Mouse (Mus musculus) brain, embryonic 14.5 days (tissue): ENCODE results near the gene Aanat.

Source experiments
- CTCF ChIP-seq: fragments of 200-500 bp; IDR thresholded peaks from 2 replicates; pipeline ENCODE4 v1.5.1; 2012; ENCODE audit warnings: inconsistent platforms, mild to moderate bottlenecking, moderate library complexity, borderline replicate concordance; ENCODE audit not compliant: insufficient read depth, insufficient read length; ENCODE audit errors: extremely low read depth
- POLR2A ChIP-seq: fragments of 200-500 bp; IDR thresholded peaks from 2 replicates; pipeline ENCODE4 v1.6.1; 2012; ENCODE audit warnings: mild to moderate bottlenecking, inconsistent platforms, borderline replicate concordance; ENCODE audit not compliant: poor library complexity, insufficient read depth, insufficient read length, severe bottlenecking; ENCODE audit errors: extremely low read depth

GRCm38 (mm10) chr11:116621258-116621704 lies 35.0 kb downstream of the Aanat start:
- TF ChIP-seq CTCF: no peak
- no peak for TF ChIP-seq POLR2A
